Mouse (Mus musculus): ENCODE results near the gene Rgs7. TPM values are rescaled to one million over a fixed set of nuclear protein-coding genes. Genes with fewer than 3 reads are reported as not detected.

The Rgs7 gene
- polyA plus RNA-seq, 1 experiment from 2014 or later, result 0.52 TPM

GRCm38 (mm10) chr1:175198881-175199280 is 293.4 kb downstream of the Rgs7 start:
- 87% methylated on average over 4 of the region's 4 CpGs for WGBS
- no peak overlapping the region for H3K4me2 ChIP-seq (replicated peaks)
- no peaks in the 10 kb centered on the region for H3K27me3 ChIP-seq
- H3K4me1 ChIP-seq, result no peaks in the 10 kb centered on the region
- no peak for ATAC-seq (ENCODE audit: low FRiP score, low read depth)
- H3K9ac ChIP-seq, result no peak overlapping the region
- H3K4me3 ChIP-seq, result no peak overlapping the region
- no peaks in the 10 kb centered on the region for H3K36me3 ChIP-seq
- no peak overlapping the region for H3K27ac ChIP-seq
- no peaks in the 10 kb centered on the region; the same call in 1 of the 2 replicates for H3K9me3 ChIP-seq

- no peak overlapping the region for H3K27ac ChIP-seq
- H3K9ac ChIP-seq, result no peak overlapping the region
- no peak overlapping the region for H3K4me3 ChIP-seq
- no peaks in the 10 kb centered on the region; the same call in 1 of the 2 replicates for H3K9me3 ChIP-seq
- no peak overlapping the region for H3K4me2 ChIP-seq (replicated peaks)
- no peaks in the 10 kb centered on the region for H3K36me3 ChIP-seq
- H3K4me1 ChIP-seq, result no peaks in the 10 kb centered on the region
- ATAC-seq (ENCODE audit: low FRiP score, low read depth), result no peak
- 85% methylated on average over 4 of the region's 4 CpGs for WGBS
- no peaks in the 10 kb centered on the region for H3K27me3 ChIP-seq
Measured at GRCm38 (mm10) chr1:175195806-175196205, 296.5 kb downstream of the Rgs7 start.

GRCm38 (mm10) chr1:175188186-175188585 is 304.1 kb downstream of the Rgs7 start:
- no peak for ATAC-seq (ENCODE audit: low FRiP score, low read depth)
- Histone ChIP-seq H3K9ac (no peak overlapping the region), H3K4me1 (no peaks in the 10 kb centered on the region), H3K4me2 (replicated peaks) (no peak overlapping the region), H3K27ac (no peak overlapping the region), H3K9me3 (no peaks in the 10 kb centered on the region), H3K27me3 (no peaks in the 10 kb centered on the region), H3K36me3 (no peaks in the 10 kb centered on the region), H3K4me3 (no peak overlapping the region)
- 72% methylated on average over 5 of the region's 5 CpGs for WGBS

GRCm38 (mm10) chr1:175185211-175185610 is 307.1 kb downstream of the Rgs7 start:
- Histone ChIP-seq H3K36me3 (no peaks in the 10 kb centered on the region), H3K27me3 (no peaks in the 10 kb centered on the region), H3K27ac (no peak overlapping the region), H3K9me3 (no peaks in the 10 kb centered on the region), H3K4me1 (no peaks in the 10 kb centered on the region), H3K9ac (no peak overlapping the region), H3K4me3 (no peak overlapping the region), H3K4me2 (replicated peaks) (no peak overlapping the region)
- no peak for ATAC-seq (ENCODE audit: low FRiP score, low read depth)
- WGBS, result 82% methylated on average over 2 of the region's 2 CpGs

GRCm38 (mm10) chr1:175184736-175185135 is 307.6 kb downstream of the Rgs7 start:
- no peak overlapping the region for H3K9ac ChIP-seq
- no peaks in the 10 kb centered on the region for H3K9me3 ChIP-seq
- no peak overlapping the region for H3K4me3 ChIP-seq
- H3K27ac ChIP-seq, result no peak overlapping the region
- no peak overlapping the region for H3K4me2 ChIP-seq (replicated peaks)
- no peaks in the 10 kb centered on the region for H3K27me3 ChIP-seq
- H3K4me1 ChIP-seq, result no peaks in the 10 kb centered on the region
- ATAC-seq (ENCODE audit: low FRiP score, low read depth), result no peak
- WGBS, result 78% methylated on average over 3 of the region's 3 CpGs
- no peaks in the 10 kb centered on the region for H3K36me3 ChIP-seq

GRCm38 (mm10) chr1:175178733-175179132 is 313.6 kb downstream of the Rgs7 start:
- 98% methylated on average over 1 of the region's 1 CpGs for WGBS
- Histone ChIP-seq H3K27me3 (no peaks in the 10 kb centered on the region), H3K27ac (no peak overlapping the region), H3K9ac (no peak overlapping the region), H3K4me2 (replicated peaks) (no peak overlapping the region), H3K36me3 (no peaks in the 10 kb centered on the region), H3K4me1 (no peaks in the 10 kb centered on the region), H3K4me3 (no peak overlapping the region), H3K9me3 (no peaks in the 10 kb centered on the region)
- no peak for ATAC-seq (ENCODE audit: low FRiP score, low read depth)

- Histone ChIP-seq H3K27me3 (no peaks in the 10 kb centered on the region), H3K9me3 (no peaks in the 10 kb centered on the region), H3K36me3 (no peaks in the 10 kb centered on the region), H3K4me1 (no peaks in the 10 kb centered on the region), H3K27ac (no peak overlapping the region), H3K4me3 (no peak overlapping the region), H3K9ac (no peak overlapping the region), H3K4me2 (replicated peaks) (no peak overlapping the region)
- WGBS, result 64% methylated on average over 5 of the region's 5 CpGs
- no peak for ATAC-seq (ENCODE audit: low FRiP score, low read depth)
Measured at GRCm38 (mm10) chr1:175174918-175175675, 317.2 kb downstream of the Rgs7 start.

GRCm38 (mm10) chr1:175155469-175155868 is 336.8 kb downstream of the Rgs7 start:
- no peak overlapping the region for H3K9ac ChIP-seq
- no peak overlapping the region for H3K27ac ChIP-seq
- H3K9me3 ChIP-seq, result no peaks in the 10 kb centered on the region
- no peaks in the 10 kb centered on the region for H3K36me3 ChIP-seq
- WGBS, result 63% methylated on average over 1 of the region's 1 CpGs
- H3K4me1 ChIP-seq, result no peaks in the 10 kb centered on the region
- no peaks in the 10 kb centered on the region for H3K27me3 ChIP-seq
- ATAC-seq (ENCODE audit: low FRiP score, low read depth), result no peak
- H3K4me3 ChIP-seq, result no peak overlapping the region
- no peak overlapping the region for H3K4me2 ChIP-seq (replicated peaks)

- Histone ChIP-seq H3K36me3 (no peaks in the 10 kb centered on the region), H3K27ac (no peak overlapping the region), H3K27me3 (no peaks in the 10 kb centered on the region), H3K4me3 (no peak overlapping the region), H3K9ac (no peak overlapping the region), H3K4me2 (replicated peaks) (no peak overlapping the region), H3K4me1 (no peaks in the 10 kb centered on the region), H3K9me3 (no peaks in the 10 kb centered on the region)
- ATAC-seq (ENCODE audit: low FRiP score, low read depth), result no peak
- WGBS, result 82% methylated on average over 4 of the region's 4 CpGs
Measured at GRCm38 (mm10) chr1:175143051-175143450, 349.2 kb downstream of the Rgs7 start.

- WGBS, result 52% methylated on average over 2 of the region's 2 CpGs
Measured at GRCm38 (mm10) chr1:175128525-175128924, 363.8 kb downstream of the Rgs7 start.

GRCm38 (mm10) chr1:175124416-175124815 is 367.9 kb downstream of the Rgs7 start:
- Histone ChIP-seq H3K4me1 (peaks cover 5% of the 10 kb centered on the region), H3K9ac (no peak overlapping the region), H3K4me3 (no peak overlapping the region), H3K27ac (no peak overlapping the region), H3K36me3 (no peaks in the 10 kb centered on the region), H3K4me2 (replicated peaks) (no peak overlapping the region), H3K9me3 (no peaks in the 10 kb centered on the region), H3K27me3 (no peaks in the 10 kb centered on the region)
- WGBS, result 94% methylated on average over 3 of the region's 3 CpGs
- no peak for ATAC-seq (ENCODE audit: low FRiP score, low read depth)

More at GRCm38 (mm10) chr1:175128525-175128924, 363.8 kb downstream of the Rgs7 start:
- Histone ChIP-seq H3K27ac (no peak overlapping the region), H3K4me1 (peaks cover 5% of the 10 kb centered on the region), H3K4me2 (replicated peaks) (no peak overlapping the region), H3K9ac (no peak overlapping the region), H3K9me3 (no peaks in the 10 kb centered on the region), H3K36me3 (no peaks in the 10 kb centered on the region), H3K27me3 (no peaks in the 10 kb centered on the region), H3K4me3 (no peak overlapping the region)
- peak; percentile 36; the same call in 1 of the 2 replicates for ATAC-seq (ENCODE audit: low FRiP score, low read depth)

- H3K36me3 ChIP-seq, result no peaks in the 10 kb centered on the region
- H3K9me3 ChIP-seq, result no peaks in the 10 kb centered on the region
- H3K27me3 ChIP-seq, result no peaks in the 10 kb centered on the region
- no peak overlapping the region for H3K27ac ChIP-seq
- 71% methylated on average over 4 of the region's 4 CpGs for WGBS
- no peak overlapping the region for H3K9ac ChIP-seq
- peak; percentile 36 for ATAC-seq (ENCODE audit: low FRiP score, low read depth)
- no peaks in the 10 kb centered on the region for H3K4me1 ChIP-seq
- no peak overlapping the region for H3K4me2 ChIP-seq (replicated peaks)
- no peak overlapping the region for H3K4me3 ChIP-seq
Measured at GRCm38 (mm10) chr1:175118904-175119555, 373.3 kb downstream of the Rgs7 start.
